Mouse (Mus musculus) inflammation-experienced regulatory T-cells, adult 16 weeks (primary cell): ENCODE data around the gene Itgb5. TPM values are rescaled to one million over a fixed set of nuclear protein-coding genes. Genes with fewer than 3 reads are reported as not detected.

Experiments used
- polyA plus RNA-seq: library from polyadenylated mRNA; unstranded; fragments of 100-300 nt; shearing (Covaris generic); gene quantifications from one replicate; pipeline ENCODE4 v1.2.1, GENCODE M21; 2017

Gene Itgb5
- 0.71 TPM for polyA plus RNA-seq

GRCm38 (mm10) chr16:33829301-33829831 lies at the start of gene Itgb5:
Itgb5 (plus strand) TSS chr16:33829665.

GRCm38 (mm10) chr16:33793846-33794791 lies 35.3 kb upstream of the Itgb5 start, which contains the start of gene Muc13:
Muc13 (plus strand) TSS chr16:33794037.

GRCm38 (mm10) chr16:33966538-33967282 lies 137.2 kb downstream of the Itgb5 start, which contains the start of gene Umps:
Umps (minus strand) TSS chr16:33967038.

Other genes with a start within 250 kb of the Itgb5 start
- gene Heg1, start 145.3 kb upstream of the Itgb5 start, polyA plus RNA-seq = 14.1 TPM
- not detected for gene Muc13, start 35.6 kb upstream of the Itgb5 start, polyA plus RNA-seq
- gene Umps, start 137.4 kb downstream of the Itgb5 start, polyA plus RNA-seq = 33.9 TPM